Mouse (Mus musculus): ENCODE results near the gene Plpp1. TPM values are rescaled to one million over a fixed set of nuclear protein-coding genes. Genes with fewer than 3 reads are reported as not detected.

The Plpp1 gene
- polyA plus RNA-seq, 1 experiment from 2014 or later = 135 TPM

GRCm38 (mm10) chr13:112807936-112808667, 7.5 kb downstream of the Plpp1 start:
- ATAC-seq (replicated peaks; ENCODE audit: low FRiP score, low read depth) = no peak
- no peak for TF ChIP-seq CTCF (IDR thresholded peaks at IDR 0.05; ENCODE audit: low read depth)
- H3K27ac ChIP-seq = no peak overlapping the region

GRCm38 (mm10) chr13:112809504-112810247, 9.1 kb downstream of the Plpp1 start:
- no peak for TF ChIP-seq CTCF (IDR thresholded peaks at IDR 0.05; ENCODE audit: low read depth)
- WGBS = 57% methylated on average over 7 of the region's 7 CpGs
- Histone ChIP-seq H3K9me3 (replicated peaks; ENCODE audit: low read length) (no peaks in the 10 kb centered on the region), H3K4me3 (replicated peaks; ENCODE audit: low read depth, low read length) (no peak overlapping the region), H3K27me3 (ENCODE audit: insufficient read depth, low read length) (no peaks in the 10 kb centered on the region), H3K36me3 (ENCODE audit: insufficient read depth, low read length) (peaks cover 17% of the 10 kb centered on the region; the same call in 1 of the 2 replicates), H3K27ac (no peak overlapping the region), H3K9ac (ENCODE audit: low read depth, low read length) (no peak overlapping the region), H3K4me2 (ENCODE audit: low read length) (no peak overlapping the region), H3K4me1 (replicated peaks; ENCODE audit: insufficient read depth, low read length) (0 out of 2 replicates have a peak, but pooled peaks cover 5% of the 10 kb centered on the region)
- no peak for ATAC-seq (replicated peaks; ENCODE audit: low FRiP score, low read depth)
- no peak for DNase-seq (ENCODE audit: low spot score)

More at GRCm38 (mm10) chr13:112807936-112808667, 7.5 kb downstream of the Plpp1 start:
- no peaks in the 10 kb centered on the region for H3K9me3 ChIP-seq (replicated peaks; ENCODE audit: low read length)
- no peak overlapping the region for H3K4me2 ChIP-seq (ENCODE audit: low read length)
- 0 out of 2 replicates have a peak, but pooled peaks cover 7% of the 10 kb centered on the region for H3K4me1 ChIP-seq (replicated peaks; ENCODE audit: insufficient read depth, low read length)
- 75% methylated on average over 10 of the region's 10 CpGs for WGBS
- no peaks in the 10 kb centered on the region for H3K27me3 ChIP-seq (ENCODE audit: insufficient read depth, low read length)
- H3K36me3 ChIP-seq (ENCODE audit: insufficient read depth, low read length) = peaks cover 17% of the 10 kb centered on the region; the same call in 1 of the 2 replicates
- no peak overlapping the region for H3K9ac ChIP-seq (ENCODE audit: low read depth, low read length)
- no peak for DNase-seq (ENCODE audit: low spot score)
- no peak overlapping the region for H3K4me3 ChIP-seq (replicated peaks; ENCODE audit: low read depth, low read length)

- H3K9ac ChIP-seq (ENCODE audit: low read depth, low read length) = no peak overlapping the region
- no peaks in the 10 kb centered on the region for H3K9me3 ChIP-seq (replicated peaks; ENCODE audit: low read length)
- peaks cover 20% of the 10 kb centered on the region; the same call in 1 of the 2 replicates for H3K36me3 ChIP-seq (ENCODE audit: insufficient read depth, low read length)
- TF ChIP-seq CTCF (IDR thresholded peaks at IDR 0.05; ENCODE audit: low read depth) = no peak
- no peak overlapping the region for H3K4me2 ChIP-seq (ENCODE audit: low read length)
- ATAC-seq (replicated peaks; ENCODE audit: low FRiP score, low read depth) (no peak), DNase-seq (ENCODE audit: low spot score) (peak; percentile 48)
- H3K27ac ChIP-seq = 0 out of 2 replicates have a peak overlapping the region, but pooled peaks have one; percentile 1
- 0 out of 2 replicates have a peak, but pooled peaks cover 5% of the 10 kb centered on the region for H3K4me1 ChIP-seq (replicated peaks; ENCODE audit: insufficient read depth, low read length)
- H3K4me3 ChIP-seq (replicated peaks; ENCODE audit: low read depth, low read length) = no peak overlapping the region
- no peaks in the 10 kb centered on the region for H3K27me3 ChIP-seq (ENCODE audit: insufficient read depth, low read length)
- 57% methylated on average over 4 of the region's 4 CpGs for WGBS
Observed at GRCm38 (mm10) chr13:112810248-112810645, 9.7 kb downstream of the Plpp1 start.

- Histone ChIP-seq H3K9ac (ENCODE audit: low read depth, low read length) (no peak overlapping the region), H3K27ac (no peak overlapping the region), H3K4me3 (replicated peaks; ENCODE audit: low read depth, low read length) (no peak overlapping the region), H3K9me3 (replicated peaks; ENCODE audit: low read length) (no peaks in the 10 kb centered on the region), H3K27me3 (ENCODE audit: insufficient read depth, low read length) (no peaks in the 10 kb centered on the region), H3K36me3 (ENCODE audit: insufficient read depth, low read length) (peaks cover 17% of the 10 kb centered on the region; the same call in 1 of the 2 replicates), H3K4me1 (replicated peaks; ENCODE audit: insufficient read depth, low read length) (0 out of 2 replicates have a peak, but pooled peaks cover 5% of the 10 kb centered on the region), H3K4me2 (ENCODE audit: low read length) (no peak overlapping the region)
- 39% methylated on average over 9 of the region's 9 CpGs for WGBS
- DNase-seq (ENCODE audit: low spot score) = peak; percentile 52
- no peak for TF ChIP-seq CTCF (IDR thresholded peaks at IDR 0.05; ENCODE audit: low read depth)
- ATAC-seq (replicated peaks; ENCODE audit: low FRiP score, low read depth) = no peak
Observed at GRCm38 (mm10) chr13:112810751-112811150, 10.2 kb downstream of the Plpp1 start.

- Histone ChIP-seq H3K9ac (ENCODE audit: low read depth, low read length) (no peak overlapping the region), H3K4me1 (replicated peaks; ENCODE audit: insufficient read depth, low read length) (0 out of 2 replicates have a peak, but pooled peaks cover 5% of the 10 kb centered on the region), H3K27ac (no peak overlapping the region), H3K9me3 (replicated peaks; ENCODE audit: low read length) (no peaks in the 10 kb centered on the region), H3K4me2 (ENCODE audit: low read length) (no peak overlapping the region), H3K27me3 (ENCODE audit: insufficient read depth, low read length) (no peaks in the 10 kb centered on the region), H3K4me3 (replicated peaks; ENCODE audit: low read depth, low read length) (no peak overlapping the region), H3K36me3 (ENCODE audit: insufficient read depth, low read length) (0 out of 2 replicates have a peak, but pooled peaks cover 9% of the 10 kb centered on the region)
- DNase-seq (ENCODE audit: low spot score) (no peak), ATAC-seq (replicated peaks; ENCODE audit: low FRiP score, low read depth) (no peak)
- WGBS = 78% methylated on average over 8 of the region's 8 CpGs
- no peak for TF ChIP-seq CTCF (IDR thresholded peaks at IDR 0.05; ENCODE audit: low read depth)
Observed at GRCm38 (mm10) chr13:112811708-112812403, 11.3 kb downstream of the Plpp1 start.

GRCm38 (mm10) chr13:112815996-112816395, 15.4 kb downstream of the Plpp1 start:
- no peak overlapping the region for H3K4me2 ChIP-seq (ENCODE audit: low read length)
- H3K9ac ChIP-seq (ENCODE audit: low read depth, low read length) = no peak overlapping the region
- H3K36me3 ChIP-seq (ENCODE audit: insufficient read depth, low read length) = 0 out of 2 replicates have a peak, but pooled peaks cover 4% of the 10 kb centered on the region
- no peak overlapping the region for H3K4me3 ChIP-seq (replicated peaks; ENCODE audit: low read depth, low read length)
- H3K27me3 ChIP-seq (ENCODE audit: insufficient read depth, low read length) = no peaks in the 10 kb centered on the region
- no peak for TF ChIP-seq CTCF (IDR thresholded peaks at IDR 0.05; ENCODE audit: low read depth)
- 89% methylated on average over 3 of the region's 3 CpGs for WGBS
- 0 out of 2 replicates have a peak, but pooled peaks cover 3% of the 10 kb centered on the region for H3K4me1 ChIP-seq (replicated peaks; ENCODE audit: insufficient read depth, low read length)
- no peaks in the 10 kb centered on the region for H3K9me3 ChIP-seq (replicated peaks; ENCODE audit: low read length)
- ATAC-seq (replicated peaks; ENCODE audit: low FRiP score, low read depth) = no peak
- DNase-seq (ENCODE audit: low spot score) = no peak
- H3K27ac ChIP-seq = no peak overlapping the region
